ENCODE assay signal across 24 mouse cellular contexts in the genomic region with DNA sequence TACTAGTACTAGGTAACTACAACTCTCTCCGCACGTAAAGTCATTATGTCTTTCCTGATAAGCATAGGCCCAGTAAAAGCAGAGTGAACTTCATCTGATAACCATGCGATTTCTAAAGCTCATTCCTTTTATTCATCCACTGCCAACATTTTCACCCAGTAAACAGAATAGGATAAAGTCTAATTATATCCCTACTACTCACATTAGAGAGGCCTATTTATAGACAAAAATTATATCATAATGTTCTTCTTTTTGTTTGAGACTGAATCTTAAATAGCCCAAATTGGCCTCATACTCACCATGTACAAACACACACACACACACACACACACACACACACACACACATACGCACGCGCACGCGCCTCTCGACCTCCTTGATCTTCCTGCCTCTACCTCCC. TPM values are rescaled to one million over a fixed set of nuclear protein-coding genes. Genes with fewer than 3 reads are reported as not detected.
A peak's percentile ranks its signal among the peaks of the same experiment; 100 is the strongest.
DNase-seq lines count a peak whose midpoint lies in the region; ATAC-seq and TF ChIP-seq lines count a peak whose summit lies in the region.
"Had no signal": no experiment of that assay in that cellular context is flagged by ENCODE, and none has a peak within 500 bp of the region (broad histone marks: within the 10 kb centered on the region; RNA-seq: fewer than 3 reads in every experiment).

No protein-coding gene starts in this region.

- H3K27ac ChIP-seq in gastrocnemius, adult 2 months, result peak overlapping the region; percentile 60
- H3K27ac ChIP-seq in heart, embryonic 13.5 days (replicated peaks), result 0 out of 2 replicates have a peak overlapping the region, but pooled peaks have one; percentile 36
- peak overlapping the region; percentile 54 for H3K27ac ChIP-seq in heart, postnatal 0 days (ENCODE audit: low read depth)
- H3K27ac ChIP-seq: embryonic facial prominence, embryonic 10.5 days; embryonic facial prominence, embryonic 13.5 days; forebrain, embryonic 12.5 days; forebrain, embryonic 15.5 days; hindbrain, embryonic 12.5 days; hindbrain, embryonic 15.5 days had no signal

- intact Hi-C loops in gastrocnemius, adult 2 months (cut with DNase I), result no loop called here
- intact Hi-C loops in gastrocnemius, postnatal 14 days (cut with DNase I; ENCODE audit: low total_unique reads), result no loop called here
- intact Hi-C loops in heart, postnatal 10 days (cut with DNase I), result no loop called here
- intact Hi-C loops in heart, postnatal 25 days (cut with DNase I), result loop anchor here (2.0 kb wide), 1 partner anchor 48 kb away; the partner anchor contains the start of gene Lnpep

- 81% methylated on average over 9 of the region's 9 CpGs for WGBS in heart, embryonic 13.5 days
- WGBS in heart, postnatal 0 days, result 65% methylated on average over 9 of the region's 9 CpGs

- no peak overlapping the region for H3K9ac ChIP-seq in heart, embryonic 13.5 days
- no peak overlapping the region for H3K9ac ChIP-seq in heart, postnatal 0 days (replicated peaks; ENCODE audit: low read depth, low read length)
- H3K9ac ChIP-seq: embryonic facial prominence, embryonic 13.5 days; forebrain, embryonic 12.5 days; forebrain, embryonic 15.5 days; hindbrain, embryonic 12.5 days; hindbrain, embryonic 15.5 days had no signal

- H3K36me3 ChIP-seq in heart, embryonic 13.5 days, result peaks cover 53% of the 10 kb centered on the region
- H3K36me3 ChIP-seq in heart, postnatal 0 days (replicated peaks; ENCODE audit: control insufficient read depth, insufficient read depth, low read length), result peaks cover 40% of the 10 kb centered on the region

- no peak for ATAC-seq in heart, embryonic 13.5 days (ENCODE audit: extremely low read depth, insufficient number of reproducible peaks, low FRiP score, low TSS enrichment)
- peak; percentile 66; the same call in 1 of the 2 replicates for ATAC-seq in heart, postnatal 0 days (ENCODE audit: insufficient read depth, low read depth)
- ATAC-seq: activated CD4-positive, CD25-positive, alpha-beta regulatory T cell, adult 4 months; forebrain, embryonic 15.5 days; intestine, postnatal 0 days had no signal

- peaks cover 24% of the 10 kb centered on the region for H3K4me1 ChIP-seq in heart, embryonic 13.5 days
- H3K4me1 ChIP-seq in heart, postnatal 0 days (ENCODE audit: control insufficient read depth, insufficient read depth), result peaks cover 24% of the 10 kb centered on the region; the same call in 1 of the 2 replicates
- H3K4me1 ChIP-seq: embryonic facial prominence, embryonic 10.5 days; embryonic facial prominence, embryonic 13.5 days; forebrain, embryonic 12.5 days; forebrain, embryonic 15.5 days; hindbrain, embryonic 12.5 days; hindbrain, embryonic 15.5 days had no signal

- H3K4me2 ChIP-seq in heart, embryonic 13.5 days, result no peak overlapping the region
- H3K4me2 ChIP-seq in heart, postnatal 0 days (ENCODE audit: low read depth, low read length), result peak overlapping the region; percentile 6; the same call in 1 of the 2 replicates
- H3K4me2 ChIP-seq: embryonic facial prominence, embryonic 13.5 days; forebrain, embryonic 12.5 days; forebrain, embryonic 15.5 days; hindbrain, embryonic 12.5 days; hindbrain, embryonic 15.5 days had no signal

- TF ChIP-seq CTCF in gastrocnemius, adult 2 months (IDR thresholded peaks at IDR 0.05), result no peak
- TF ChIP-seq CTCF in heart, postnatal 0 days (IDR thresholded peaks at IDR 0.05; ENCODE audit: low read depth), result no peak

- H3K4me3 ChIP-seq in gastrocnemius, adult 2 months, result no peak overlapping the region
- no peak overlapping the region for H3K4me3 ChIP-seq in heart, embryonic 13.5 days
- H3K4me3 ChIP-seq in heart, postnatal 0 days (ENCODE audit: low read depth, low read length), result no peak overlapping the region
- H3K4me3 ChIP-seq: embryonic facial prominence, embryonic 10.5 days; embryonic facial prominence, embryonic 13.5 days; erythroblast, embryonic 14.5 days; forebrain, embryonic 12.5 days; forebrain, embryonic 15.5 days; hindbrain, embryonic 12.5 days; hindbrain, embryonic 15.5 days had no signal

- no peaks in the 10 kb centered on the region for H3K27me3 ChIP-seq in heart, embryonic 13.5 days (replicated peaks)
- H3K27me3 ChIP-seq in heart, postnatal 0 days (ENCODE audit: control insufficient read depth, insufficient read depth, low read length), result no peaks in the 10 kb centered on the region
- H3K27me3 ChIP-seq: embryonic facial prominence, embryonic 13.5 days; forebrain, embryonic 12.5 days; forebrain, embryonic 15.5 days; hindbrain, embryonic 12.5 days; hindbrain, embryonic 15.5 days had no signal

- H3K9me3 ChIP-seq in heart, embryonic 13.5 days, result no peaks in the 10 kb centered on the region
- no peaks in the 10 kb centered on the region for H3K9me3 ChIP-seq in heart, postnatal 0 days (replicated peaks; ENCODE audit: control insufficient read depth, low read length)
- H3K9me3 ChIP-seq: embryonic facial prominence, embryonic 10.5 days; embryonic facial prominence, embryonic 13.5 days; forebrain, embryonic 12.5 days; forebrain, embryonic 15.5 days; hindbrain, embryonic 12.5 days; hindbrain, embryonic 15.5 days had no signal

- no peak for DNase-seq in gastrocnemius, adult 2 months
- no peak for DNase-seq in gastrocnemius, postnatal 14 days
- no peak for DNase-seq in heart, postnatal 10 days
- DNase-seq in heart, postnatal 0 days (ENCODE audit: low spot score), result peak; percentile 62
- no peak for DNase-seq in heart, postnatal 25 days (ENCODE audit: low spot score)
- DNase-seq: adrenal gland, adult 8-10 months; adrenal gland, postnatal 25 days; cerebellum, adult 11-12 months; cerebellum, adult 8-10 months; cerebellum, postnatal 10 days; cerebellum, postnatal 36 days; embryo, embryonic 11 days; gastrocnemius, postnatal 10 days; kidney, adult 2 months had no signal

- TF ChIP-seq EP300 in heart, postnatal 0 days (IDR thresholded peaks at IDR 0.05; ENCODE audit: low read depth), result no peak

RNA-seq across cellular contexts. Expression of gene Lnpep, which starts 48.5 kb away (rescaled TPM):
- total RNA-seq in gastrocnemius, adult 2 months (2021), result 10 to 100 TPM; 65.3 to 77.3 TPM
- total RNA-seq in gastrocnemius, postnatal 14 days (2021), result 100 to 1,000 TPM in 1 of 2 experiments, 10 to 100 TPM in 1; 77.2 to 102 TPM
- polyA plus RNA-seq in heart, embryonic 13.5 days (2015; fragmentation: Nextera tagmentation; extraction: Ambion mirVana), result 8.7 and 9.6 TPM in 2 replicates
- total RNA-seq in heart, postnatal 10 days (2021), result 100 to 1,000 TPM; 170 to 171 TPM
- total RNA-seq in heart, postnatal 0 days (2014; rRNA removed; ENCODE audit: low replicate concordance), result 53.0 and 56.2 TPM in 2 replicates
- 10.0 and 10.3 TPM in 2 replicates for polyA plus RNA-seq in heart, postnatal 0 days (2015; fragmentation: Nextera tagmentation; extraction: Ambion mirVana)
- 100 to 1,000 TPM; 147 to 177 TPM for total RNA-seq in heart, postnatal 25 days (2021)
